Mouse (Mus musculus): ENCODE measurements around the gene Vdac2. TPM values are rescaled to one million over a fixed set of nuclear protein-coding genes. Genes with fewer than 3 reads are reported as not detected.

Vdac2 gene
- polyA plus RNA-seq, 2 experiments, result 146 to 226 TPM

DNA sequence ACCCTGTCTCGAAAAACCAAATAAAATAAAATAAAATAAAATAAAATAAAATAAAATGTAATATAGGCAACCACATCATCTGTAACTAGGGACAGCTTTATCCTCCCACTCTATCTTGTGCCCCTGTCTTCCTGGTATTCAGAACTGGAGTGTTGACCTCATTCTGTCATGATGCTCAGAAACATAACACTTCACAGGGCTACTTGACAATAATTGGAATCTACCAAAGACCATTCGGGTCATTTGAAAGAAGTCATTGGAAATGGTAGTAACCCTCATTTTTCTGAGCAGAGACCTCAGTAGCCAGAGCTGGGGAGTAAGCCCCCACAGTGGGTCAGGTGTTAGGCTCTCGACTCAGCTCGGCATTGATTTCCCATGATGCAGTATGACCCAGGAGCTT lies 10.4 kb upstream of the Vdac2 start:
- no peak for TF ChIP-seq POLR2A (IDR thresholded peaks at IDR 0.05; ENCODE audit: borderline replicate concordance, extremely low read depth, insufficient read depth, insufficient read length)
- ATAC-seq (ENCODE audit: low FRiP score, low read depth), result no peak
- no peaks in the 10 kb centered on the region for H3K9me3 ChIP-seq (ENCODE audit: control insufficient read depth, low read length)
- no peak overlapping the region for H3K4me2 ChIP-seq (replicated peaks; ENCODE audit: low read depth, low read length, severe bottlenecking)
- WGBS, result 95% methylated on average over 4 of the region's 4 CpGs
- no peaks in the 10 kb centered on the region for H3K4me1 ChIP-seq (ENCODE audit: control insufficient read depth, insufficient read depth, low read length)
- no peaks in the 10 kb centered on the region for H3K27me3 ChIP-seq (ENCODE audit: control insufficient read depth, insufficient read depth, low read length)
- no peak overlapping the region for H3K27ac ChIP-seq (replicated peaks; ENCODE audit: low read depth, low read length)
- no peak overlapping the region for H3K4me3 ChIP-seq (replicated peaks; ENCODE audit: low read length)
- no peak for DNase-seq (ENCODE audit: low spot score)
- no peak overlapping the region for H3K9ac ChIP-seq (ENCODE audit: low read depth, low read length, severe bottlenecking)
- no peaks in the 10 kb centered on the region for H3K36me3 ChIP-seq (ENCODE audit: control insufficient read depth, insufficient read depth, low read length)

DNA sequence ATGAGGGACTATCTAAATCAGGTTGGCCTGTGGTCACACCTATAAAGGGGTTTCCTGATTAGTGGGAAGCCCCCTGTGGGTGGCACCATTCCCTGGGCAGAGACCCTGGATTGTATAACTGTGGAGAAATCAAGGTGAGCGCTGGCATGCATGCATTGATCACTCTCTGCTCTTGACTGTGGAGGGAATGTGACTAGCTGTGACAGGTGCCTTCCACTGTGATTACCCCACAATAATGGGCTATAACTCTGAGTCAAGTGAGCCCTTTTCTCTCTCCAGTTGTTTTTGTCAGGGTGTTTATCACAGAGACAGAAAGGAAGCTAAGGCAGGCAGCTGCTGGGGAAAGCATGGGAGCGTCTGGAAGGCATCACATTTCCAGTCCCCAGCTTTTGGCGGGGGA lies 8.8 kb upstream of the Vdac2 start:
- H3K27ac ChIP-seq (replicated peaks; ENCODE audit: low read depth, low read length), result no peak overlapping the region
- H3K36me3 ChIP-seq (ENCODE audit: control insufficient read depth, insufficient read depth, low read length), result no peaks in the 10 kb centered on the region
- H3K9ac ChIP-seq (ENCODE audit: low read depth, low read length, severe bottlenecking), result no peak overlapping the region
- peak; percentile 41; the same call in 1 of the 2 replicates for ATAC-seq (ENCODE audit: low FRiP score, low read depth)
- no peak for DNase-seq (ENCODE audit: low spot score)
- TF ChIP-seq POLR2A (IDR thresholded peaks at IDR 0.05; ENCODE audit: borderline replicate concordance, extremely low read depth, insufficient read depth, insufficient read length), result no peak
- WGBS, result 54% methylated on average over 3 of the region's 3 CpGs
- H3K9me3 ChIP-seq (ENCODE audit: control insufficient read depth, low read length), result no peaks in the 10 kb centered on the region
- no peak overlapping the region for H3K4me2 ChIP-seq (replicated peaks; ENCODE audit: low read depth, low read length, severe bottlenecking)
- no peak overlapping the region for H3K4me3 ChIP-seq (replicated peaks; ENCODE audit: low read length)
- no peaks in the 10 kb centered on the region for H3K27me3 ChIP-seq (ENCODE audit: control insufficient read depth, insufficient read depth, low read length)
- no peaks in the 10 kb centered on the region for H3K4me1 ChIP-seq (ENCODE audit: control insufficient read depth, insufficient read depth, low read length)

DNA sequence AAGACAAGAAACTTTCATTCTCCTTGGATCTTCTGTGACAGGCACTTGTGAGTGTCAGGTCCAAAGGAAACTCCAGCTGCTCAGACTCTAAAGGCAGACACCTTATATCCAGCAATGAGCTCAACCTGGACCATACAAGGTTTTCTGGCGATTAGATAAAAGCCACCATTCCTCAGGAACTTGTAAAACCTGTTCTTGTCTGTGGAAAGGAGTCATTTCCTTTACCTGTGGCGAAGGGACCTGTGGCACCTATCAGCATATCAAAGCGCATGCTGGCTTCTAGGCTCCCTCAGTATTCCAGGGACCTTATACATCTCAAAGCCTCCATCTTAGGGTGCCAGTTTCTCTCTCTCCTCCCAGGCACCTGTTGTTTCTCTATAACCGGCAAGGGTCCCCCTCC lies 7.6 kb upstream of the Vdac2 start:
- DNase-seq (ENCODE audit: low spot score) (no peak), ATAC-seq (ENCODE audit: low FRiP score, low read depth) (no peak)
- no peak overlapping the region for H3K4me2 ChIP-seq (replicated peaks; ENCODE audit: low read depth, low read length, severe bottlenecking)
- H3K27ac ChIP-seq (replicated peaks; ENCODE audit: low read depth, low read length), result no peak overlapping the region
- no peaks in the 10 kb centered on the region for H3K27me3 ChIP-seq (ENCODE audit: control insufficient read depth, insufficient read depth, low read length)
- no peaks in the 10 kb centered on the region for H3K36me3 ChIP-seq (ENCODE audit: control insufficient read depth, insufficient read depth, low read length)
- TF ChIP-seq POLR2A (IDR thresholded peaks at IDR 0.05; ENCODE audit: borderline replicate concordance, extremely low read depth, insufficient read depth, insufficient read length), result no peak
- no peak overlapping the region for H3K4me3 ChIP-seq (replicated peaks; ENCODE audit: low read length)
- H3K9me3 ChIP-seq (ENCODE audit: control insufficient read depth, low read length), result no peaks in the 10 kb centered on the region
- no peak overlapping the region for H3K9ac ChIP-seq (ENCODE audit: low read depth, low read length, severe bottlenecking)
- 33% methylated on average over 4 of the region's 4 CpGs for WGBS
- no peaks in the 10 kb centered on the region for H3K4me1 ChIP-seq (ENCODE audit: control insufficient read depth, insufficient read depth, low read length)

DNA sequence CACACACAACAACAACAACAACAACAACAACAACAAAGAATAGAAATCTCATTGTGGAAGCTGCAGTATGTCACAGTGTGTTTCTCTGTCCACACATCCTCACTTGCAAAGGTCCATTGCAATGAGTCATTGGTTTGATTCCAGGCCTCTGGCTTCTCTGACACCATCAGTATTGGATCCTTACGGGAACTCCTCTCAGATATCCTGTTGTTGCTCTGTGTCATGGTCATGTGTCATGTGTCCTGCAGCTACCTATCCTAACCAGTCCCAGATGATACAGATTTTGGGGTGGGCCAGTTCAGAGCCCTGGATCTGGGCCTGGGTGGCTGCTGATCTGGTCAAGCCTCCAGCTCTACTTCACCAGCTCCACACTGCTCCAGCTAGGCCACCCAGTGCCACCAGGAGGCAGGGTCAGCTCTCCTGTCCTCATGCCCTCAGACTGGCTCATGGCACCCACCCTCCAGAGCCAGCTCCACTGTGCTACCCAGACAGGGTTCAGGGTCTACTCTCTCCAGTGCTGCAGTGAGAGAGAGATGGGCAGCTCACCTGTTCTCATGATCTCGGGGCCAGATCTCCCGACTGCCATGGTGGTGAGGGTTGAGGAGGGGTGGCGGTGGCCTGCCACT lies 4.0 kb upstream of the Vdac2 start:
- ATAC-seq (ENCODE audit: low FRiP score, low read depth), result no peak
- H3K9me3 ChIP-seq (ENCODE audit: control insufficient read depth, low read length), result no peaks in the 10 kb centered on the region
- 83% methylated on average over 4 of the region's 4 CpGs for WGBS
- no peaks in the 10 kb centered on the region for H3K36me3 ChIP-seq (ENCODE audit: control insufficient read depth, insufficient read depth, low read length)
- H3K4me1 ChIP-seq (ENCODE audit: control insufficient read depth, insufficient read depth, low read length), result peaks cover 6% of the 10 kb centered on the region; the same call in 1 of the 2 replicates
- no peak for DNase-seq (ENCODE audit: low spot score)
- H3K27me3 ChIP-seq (ENCODE audit: control insufficient read depth, insufficient read depth, low read length), result no peaks in the 10 kb centered on the region
- no peak for TF ChIP-seq POLR2A (IDR thresholded peaks at IDR 0.05; ENCODE audit: borderline replicate concordance, extremely low read depth, insufficient read depth, insufficient read length)
- no peak overlapping the region for H3K4me2 ChIP-seq (replicated peaks; ENCODE audit: low read depth, low read length, severe bottlenecking)
- no peak overlapping the region for H3K9ac ChIP-seq (ENCODE audit: low read depth, low read length, severe bottlenecking)
- H3K4me3 ChIP-seq (replicated peaks; ENCODE audit: low read length), result no peak overlapping the region
- no peak overlapping the region for H3K27ac ChIP-seq (replicated peaks; ENCODE audit: low read depth, low read length)

DNA sequence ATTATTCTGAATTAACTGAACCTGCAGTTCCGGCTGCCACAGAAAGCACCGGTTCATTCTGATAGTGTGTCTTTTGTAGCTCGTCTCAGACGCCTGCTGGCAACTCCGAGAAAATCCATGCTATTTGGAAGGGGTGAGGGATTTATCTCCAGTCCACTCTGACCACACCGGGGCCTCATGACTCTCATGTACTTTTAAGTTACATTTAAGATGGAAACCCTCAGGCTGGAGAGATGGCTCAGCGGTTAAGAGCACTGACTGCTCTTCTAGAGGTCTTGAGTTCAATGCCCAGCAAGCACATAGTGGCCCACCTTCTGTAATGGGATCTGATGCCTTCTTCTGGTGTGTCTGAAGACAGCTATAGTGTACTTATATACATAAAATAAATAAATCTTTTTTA lies 2.7 kb upstream of the Vdac2 start:
- no peak for DNase-seq (ENCODE audit: low spot score)
- Histone ChIP-seq H3K4me1 (ENCODE audit: control insufficient read depth, insufficient read depth, low read length) (peaks cover 6% of the 10 kb centered on the region; the same call in 1 of the 2 replicates), H3K27ac (replicated peaks; ENCODE audit: low read depth, low read length) (no peak overlapping the region), H3K9me3 (ENCODE audit: control insufficient read depth, low read length) (no peaks in the 10 kb centered on the region), H3K4me2 (replicated peaks; ENCODE audit: low read depth, low read length, severe bottlenecking) (no peak overlapping the region), H3K27me3 (ENCODE audit: control insufficient read depth, insufficient read depth, low read length) (no peaks in the 10 kb centered on the region), H3K36me3 (ENCODE audit: control insufficient read depth, insufficient read depth, low read length) (no peaks in the 10 kb centered on the region), H3K4me3 (replicated peaks; ENCODE audit: low read length) (no peak overlapping the region), H3K9ac (ENCODE audit: low read depth, low read length, severe bottlenecking) (no peak overlapping the region)
- TF ChIP-seq POLR2A (IDR thresholded peaks at IDR 0.05; ENCODE audit: borderline replicate concordance, extremely low read depth, insufficient read depth, insufficient read length), result no peak
- no peak for ATAC-seq (ENCODE audit: low FRiP score, low read depth)
- WGBS, result 78% methylated on average over 7 of the region's 7 CpGs

All from limb, embryonic 14.5 days (tissue).